12 mouse cellular contexts compared by ENCODE assay signal in the genomic region with DNA sequence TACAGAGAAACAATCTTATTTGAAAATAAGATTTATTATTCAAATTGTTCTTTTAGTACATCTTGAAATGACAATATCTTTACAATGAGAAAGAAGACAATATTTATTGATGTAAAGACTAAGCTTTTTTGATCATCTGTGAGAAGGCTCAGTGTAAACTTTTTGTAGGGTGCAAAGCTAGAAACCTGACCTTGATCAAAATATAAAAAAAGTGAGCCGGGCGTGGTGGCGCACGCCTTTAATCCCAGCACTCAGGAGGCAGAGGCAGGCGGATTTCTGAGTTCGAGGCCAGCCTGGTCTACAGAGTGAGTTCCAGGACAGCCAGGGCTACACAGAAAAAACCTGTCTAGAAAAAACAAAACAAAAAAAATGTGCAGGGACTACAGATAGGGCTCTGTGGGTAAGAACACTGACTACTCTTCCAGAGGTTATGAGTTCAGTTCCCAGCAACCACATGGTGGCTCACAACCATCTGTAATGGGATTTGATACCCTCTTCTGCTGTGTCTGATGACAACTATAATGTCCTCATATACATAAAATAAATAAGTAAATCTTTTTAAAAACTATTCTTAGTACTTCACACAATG. TPM values are rescaled to one million over a fixed set of nuclear protein-coding genes. Genes with fewer than 3 reads are reported as not detected.
DNase-seq lines count a peak whose midpoint lies in the region; ATAC-seq lines count a peak whose summit lies in the region.
"Not testable (repeated sequence)": the region's sequence is repeated elsewhere in the genome, so short reads cannot be mapped to it uniquely, and the experiment has no call there.
"Had no signal": no experiment of that assay in that cellular context is flagged by ENCODE, and none has a peak within 500 bp of the region (broad histone marks: within the 10 kb centered on the region; RNA-seq: fewer than 3 reads in every experiment).

No protein-coding gene starts in this region.

- not testable (repeated sequence) for H3K36me3 ChIP-seq in embryonic facial prominence, embryonic 13.5 days; heart, embryonic 10.5 days; hindbrain, embryonic 13.5 days; intestine, embryonic 16.5 days (ENCODE audit: control insufficient read depth, insufficient read depth, low read length); limb, embryonic 13.5 days; liver, embryonic 16.5 days (ENCODE audit: control insufficient read depth, insufficient read depth); midbrain, embryonic 13.5 days; stomach, embryonic 14.5 days (ENCODE audit: control insufficient read depth, insufficient read depth, low read length)

- H3K9ac ChIP-seq in embryonic facial prominence, embryonic 13.5 days; hindbrain, embryonic 13.5 days; intestine, embryonic 16.5 days (ENCODE audit: low read depth, low read length); limb, embryonic 13.5 days; liver, embryonic 16.5 days (ENCODE audit: low read depth, low read length); midbrain, embryonic 13.5 days (replicated peaks); stomach, embryonic 14.5 days (replicated peaks; ENCODE audit: low read depth, low read length): not testable (repeated sequence)

- peaks cover 56% of the 10 kb centered on the region for H3K9me3 ChIP-seq in embryonic facial prominence, embryonic 13.5 days
- peaks cover 62% of the 10 kb centered on the region for H3K9me3 ChIP-seq in heart, embryonic 10.5 days
- H3K9me3 ChIP-seq in hindbrain, embryonic 13.5 days: peaks cover 67% of the 10 kb centered on the region
- H3K9me3 ChIP-seq in intestine, embryonic 16.5 days (ENCODE audit: control insufficient read depth, low read length): peaks cover 31% of the 10 kb centered on the region
- peaks cover 56% of the 10 kb centered on the region for H3K9me3 ChIP-seq in limb, embryonic 13.5 days
- H3K9me3 ChIP-seq in liver, embryonic 16.5 days (replicated peaks; ENCODE audit: control insufficient read depth, low read length): peaks cover 23% of the 10 kb centered on the region
- peaks cover 63% of the 10 kb centered on the region for H3K9me3 ChIP-seq in midbrain, embryonic 13.5 days
- H3K9me3 ChIP-seq in stomach, embryonic 14.5 days (ENCODE audit: control insufficient read depth, low read depth, low read length): peaks cover 42% of the 10 kb centered on the region

- not testable (repeated sequence) for H3K27me3 ChIP-seq in embryonic facial prominence, embryonic 13.5 days; heart, embryonic 10.5 days (ENCODE audit: insufficient read depth, poor library complexity, severe bottlenecking); hindbrain, embryonic 13.5 days; intestine, embryonic 16.5 days (replicated peaks; ENCODE audit: control insufficient read depth, insufficient read depth, low read length); limb, embryonic 13.5 days; liver, embryonic 16.5 days (ENCODE audit: control insufficient read depth, insufficient read depth, low read depth, low read length); midbrain, embryonic 13.5 days; stomach, embryonic 14.5 days (ENCODE audit: control insufficient read depth, insufficient read depth, low read length)

- ATAC-seq in embryonic facial prominence, embryonic 13.5 days (ENCODE audit: insufficient number of reproducible peaks, insufficient read depth, low FRiP score, low TSS enrichment, low read depth): peak; percentile 4; the same call in 1 of the 2 replicates
- ATAC-seq in hindbrain, embryonic 13.5 days (ENCODE audit: low FRiP score): 0 out of 2 replicates have a peak, but pooled peaks have one; percentile 15
- peak; percentile 25; the same call in 1 of the 2 replicates for ATAC-seq in intestine, embryonic 16.5 days
- peak; percentile 10; the same call in 1 of the 2 replicates for ATAC-seq in limb, embryonic 13.5 days (ENCODE audit: low FRiP score, low read depth)
- ATAC-seq in liver, embryonic 16.5 days (ENCODE audit: low read depth): peak; percentile 12; the same call in 1 of the 2 replicates
- ATAC-seq in midbrain, embryonic 13.5 days: peak; percentile 15; the same call in 1 of the 2 replicates
- ATAC-seq in stomach, embryonic 14.5 days (ENCODE audit: insufficient number of reproducible peaks, insufficient read depth, low FRiP score, low read depth): peak; percentile 16; the same call in 1 of the 2 replicates

- not testable (repeated sequence) for H3K4me2 ChIP-seq in embryonic facial prominence, embryonic 13.5 days; hindbrain, embryonic 13.5 days; intestine, embryonic 16.5 days (ENCODE audit: low read depth, low read length); limb, embryonic 13.5 days (replicated peaks); liver, embryonic 16.5 days (ENCODE audit: low read depth, low read length); midbrain, embryonic 13.5 days (replicated peaks); stomach, embryonic 14.5 days (replicated peaks; ENCODE audit: low read depth, low read length)

- H3K4me1 ChIP-seq in embryonic facial prominence, embryonic 13.5 days; heart, embryonic 10.5 days; hindbrain, embryonic 13.5 days (replicated peaks); intestine, embryonic 16.5 days (ENCODE audit: control insufficient read depth, insufficient read depth, low read length); limb, embryonic 13.5 days; liver, embryonic 16.5 days (ENCODE audit: control insufficient read depth, low read depth, low read length); midbrain, embryonic 13.5 days (replicated peaks); stomach, embryonic 14.5 days (ENCODE audit: control insufficient read depth, insufficient read depth, low read length): not testable (repeated sequence)

- not testable (repeated sequence) for H3K27ac ChIP-seq in embryonic facial prominence, embryonic 13.5 days; heart, embryonic 10.5 days; hindbrain, embryonic 13.5 days; intestine, embryonic 16.5 days (ENCODE audit: low read length); limb, embryonic 13.5 days; liver, embryonic 16.5 days (ENCODE audit: low read length); midbrain, embryonic 13.5 days; stomach, embryonic 14.5 days (ENCODE audit: low read length)

- 87% methylated on average over 6 of the region's 6 CpGs for WGBS in embryonic facial prominence, embryonic 13.5 days
- WGBS in heart, embryonic 10.5 days: 82% methylated on average over 6 of the region's 6 CpGs
- 88% methylated on average over 6 of the region's 6 CpGs for WGBS in hindbrain, embryonic 13.5 days
- WGBS in intestine, embryonic 16.5 days: 86% methylated on average over 6 of the region's 6 CpGs
- 85% methylated on average over 6 of the region's 6 CpGs for WGBS in limb, embryonic 13.5 days
- WGBS in liver, embryonic 16.5 days (ENCODE audit: insufficient replicate concordance): 68% methylated on average over 6 of the region's 6 CpGs
- WGBS in midbrain, embryonic 13.5 days: 88% methylated on average over 6 of the region's 6 CpGs
- 90% methylated on average over 6 of the region's 6 CpGs for WGBS in stomach, embryonic 14.5 days

- H3K4me3 ChIP-seq in embryonic facial prominence, embryonic 13.5 days; heart, embryonic 10.5 days; hindbrain, embryonic 13.5 days; intestine, embryonic 16.5 days (ENCODE audit: low read length); limb, embryonic 13.5 days; liver, embryonic 16.5 days (ENCODE audit: low read depth, low read length); midbrain, embryonic 13.5 days (replicated peaks); stomach, embryonic 14.5 days (ENCODE audit: low read depth, low read length): not testable (repeated sequence)

- peak; percentile 67 for DNase-seq in heart, embryonic 10.5 days (ENCODE audit: low spot score)

RNA-seq across cellular contexts. Expression of gene Zfp981, which starts 8.4 kb away (rescaled TPM):
- 0.37 TPM in 1 of 2 replicates, not detected in the other for polyA plus RNA-seq in embryonic facial prominence, embryonic 13.5 days (2015; fragmentation: Nextera tagmentation; extraction: Ambion mirVana)
- polyA plus RNA-seq in heart, embryonic 10.5 days (2016; fragmentation: Nextera tagmentation; extraction: Ambion mirVana): 0.09 and 0.11 TPM in 2 replicates
- 0.13 TPM in 2 replicates for polyA plus RNA-seq in hindbrain, embryonic 13.5 days (2015; fragmentation: Nextera tagmentation; extraction: Ambion mirVana)
- 0.05 TPM in 1 of 2 replicates, not detected in the other for polyA plus RNA-seq in intestine, embryonic 16.5 days (2015; fragmentation: Nextera tagmentation; extraction: Ambion mirVana)
- 0.15 and 0.17 TPM in 2 replicates for polyA plus RNA-seq in limb, embryonic 13.5 days (2015; fragmentation: Nextera tagmentation; extraction: Ambion mirVana)
- 0.02 TPM in 1 of 2 replicates, not detected in the other for polyA plus RNA-seq in liver, embryonic 16.5 days (2015; fragmentation: Nextera tagmentation; extraction: Ambion mirVana)
- 0.09 TPM in 1 of 2 replicates, not detected in the other for polyA plus RNA-seq in midbrain, embryonic 13.5 days (2015; fragmentation: Nextera tagmentation; extraction: Ambion mirVana)
- polyA plus RNA-seq in stomach, embryonic 14.5 days (2014; fragmentation: Nextera tagmentation; extraction: Ambion mirVana): 0.08 and 0.09 TPM in 2 replicates
- polyA plus RNA-seq: G1E; gonadal fat pad, adult 2 months; kidney, adult 2 months; small intestine, adult 2 months had no signal

RNA-seq across cellular contexts. Expression of gene Zfp992, which starts 44.6 kb away (rescaled TPM):
- polyA plus RNA-seq in embryonic facial prominence, embryonic 13.5 days (2015; fragmentation: Nextera tagmentation; extraction: Ambion mirVana): 2.7 and 3.7 TPM in 2 replicates
- 4.7 and 5.3 TPM in 2 replicates for polyA plus RNA-seq in heart, embryonic 10.5 days (2016; fragmentation: Nextera tagmentation; extraction: Ambion mirVana)
- 2.4 and 2.6 TPM in 2 replicates for polyA plus RNA-seq in hindbrain, embryonic 13.5 days (2015; fragmentation: Nextera tagmentation; extraction: Ambion mirVana)
- 3.0 and 4.3 TPM in 2 replicates for polyA plus RNA-seq in intestine, embryonic 16.5 days (2015; fragmentation: Nextera tagmentation; extraction: Ambion mirVana)
- polyA plus RNA-seq in limb, embryonic 13.5 days (2015; fragmentation: Nextera tagmentation; extraction: Ambion mirVana): 3.0 and 3.5 TPM in 2 replicates
- 1.5 and 1.6 TPM in 2 replicates for polyA plus RNA-seq in liver, embryonic 16.5 days (2015; fragmentation: Nextera tagmentation; extraction: Ambion mirVana)
- polyA plus RNA-seq in midbrain, embryonic 13.5 days (2015; fragmentation: Nextera tagmentation; extraction: Ambion mirVana): 1.9 and 2.0 TPM in 2 replicates
- 4.3 and 5.1 TPM in 2 replicates for polyA plus RNA-seq in stomach, embryonic 14.5 days (2014; fragmentation: Nextera tagmentation; extraction: Ambion mirVana)
